In the genomic region with DNA sequence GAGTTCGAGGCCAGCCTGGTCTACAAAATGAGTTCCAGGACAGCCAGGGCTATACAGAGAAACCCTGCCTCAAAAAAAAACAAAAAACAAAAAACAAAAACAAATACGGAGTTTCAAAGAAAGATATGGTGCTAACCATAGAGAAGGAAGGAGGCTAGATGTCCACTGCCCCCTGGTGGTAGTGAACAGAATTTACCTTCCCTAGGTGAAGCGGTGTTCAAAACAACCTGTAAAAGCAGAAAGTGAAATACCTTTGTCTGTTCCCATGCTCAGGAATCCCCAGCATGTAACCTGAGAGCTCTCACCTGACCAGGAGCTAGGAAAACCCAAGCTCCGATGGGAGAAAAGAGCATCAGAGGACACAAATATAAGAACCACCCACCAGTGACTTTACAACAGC, we compare ENCODE assay signal across 7 mouse cellular contexts.
DNase-seq lines count a peak whose midpoint lies in the region; ATAC-seq and TF ChIP-seq lines count a peak whose summit lies in the region.

No protein-coding gene starts in this region.

- H3K9ac ChIP-seq in kidney, postnatal 0 days (ENCODE audit: low read depth, low read length) = no peak overlapping the region
- no peak overlapping the region for H3K9ac ChIP-seq in kidney, embryonic 15.5 days
- no peak overlapping the region for H3K9ac ChIP-seq in MEL (ENCODE audit: control insufficient read depth, low read depth, low read length, poor library complexity, severe bottlenecking)

- H3K36me3 ChIP-seq in kidney, postnatal 0 days (ENCODE audit: insufficient read depth, low read length) = no peaks in the 10 kb centered on the region
- H3K36me3 ChIP-seq in kidney, embryonic 15.5 days = no peaks in the 10 kb centered on the region
- no peaks in the 10 kb centered on the region for H3K36me3 ChIP-seq in MEL (ENCODE audit: control insufficient read depth in 1 of 2, insufficient read depth in 2 of 2, low read length in 2 of 2)

- TF ChIP-seq POLR2A in MEL (IDR thresholded peaks at IDR 0.05; ENCODE audit: control insufficient read depth in 1 of 2, insufficient read depth in 1 of 2, low read depth in 1 of 2, low read length in 2 of 2, poor library complexity in 1 of 2) = no peak

- H3K4me3 ChIP-seq in kidney, postnatal 0 days (replicated peaks; ENCODE audit: low read depth, low read length) = no peak overlapping the region
- no peak overlapping the region for H3K4me3 ChIP-seq in kidney, embryonic 15.5 days (replicated peaks)
- H3K4me3 ChIP-seq in MEL (ENCODE audit: control insufficient read depth in 1 of 2, insufficient read depth in 1 of 2, low read depth in 2 of 2, low read length in 2 of 2) = no peak overlapping the region

- TF ChIP-seq EP300 in MEL (IDR thresholded peaks at IDR 0.05; ENCODE audit: low read depth in 1 of 2, low read length in 2 of 2) = no peak

- H3K4me2 ChIP-seq in kidney, postnatal 0 days (ENCODE audit: low read length) = no peak overlapping the region
- no peak overlapping the region for H3K4me2 ChIP-seq in kidney, embryonic 15.5 days

- H3K79me2 ChIP-seq in MEL (ENCODE audit: control insufficient read depth, insufficient read depth, low read length, poor library complexity) = no peaks in the 10 kb centered on the region

- 69% methylated on average over 4 of the region's 4 CpGs for WGBS in kidney, postnatal 0 days
- WGBS in kidney, embryonic 15.5 days = 73% methylated on average over 4 of the region's 4 CpGs

- no peak overlapping the region for H3K27ac ChIP-seq in kidney, postnatal 0 days
- no peak overlapping the region for H3K27ac ChIP-seq in kidney, embryonic 15.5 days
- H3K27ac ChIP-seq in MEL (ENCODE audit: control insufficient read depth, low read depth, low read length) = no peak overlapping the region

- H3K27me3 ChIP-seq in kidney, postnatal 0 days (ENCODE audit: insufficient read depth, low read length) = no peaks in the 10 kb centered on the region
- H3K27me3 ChIP-seq in kidney, embryonic 15.5 days = no peaks in the 10 kb centered on the region
- H3K27me3 ChIP-seq in MEL (ENCODE audit: control insufficient read depth in 1 of 2, insufficient read depth in 2 of 2, low read length in 2 of 2) = no peaks in the 10 kb centered on the region

- TF ChIP-seq RAD21 in MEL (IDR thresholded peaks at IDR 0.05; ENCODE audit: low read depth, low read length) = peak; percentile 11; the same call in 1 of the 2 replicates

- DNase-seq in kidney, postnatal 0 days (ENCODE audit: low spot score) = peak; percentile 28
- DNase-seq in MEL (ENCODE audit: low read depth, low spot score) = peak; percentile 9
- DNase-seq in c-Kit-positive CD71-positive TER-119-positive erythroid progenitor cells, embryonic 14.5 days (ENCODE audit: low spot score) = peak; percentile 6
- no peak for DNase-seq in ovary, postnatal 10 days (ENCODE audit: low spot score)
- no peak for DNase-seq in urinary bladder, postnatal 36 days (ENCODE audit: low spot score in 2 of 2)

- peak; percentile 69 for TF ChIP-seq CTCF in kidney, postnatal 0 days (IDR thresholded peaks at IDR 0.05; ENCODE audit: low read depth)
- TF ChIP-seq CTCF in MEL (IDR thresholded peaks at IDR 0.05 in 2 of 3, conservative IDR thresholded peaks at IDR 0.05 in 1 of 3; ENCODE audit: control insufficient read depth in 1 of 3, insufficient read depth in 1 of 3, low read depth in 2 of 3, low read length in 3 of 3, poor library complexity in 1 of 3, severe bottlenecking in 1 of 3) = peak; percentile 5 to 54 (median 43); a peak in 4 of 6 replicates

- no peaks in the 10 kb centered on the region for H3K9me3 ChIP-seq in kidney, postnatal 0 days (replicated peaks; ENCODE audit: low read length)
- H3K9me3 ChIP-seq in kidney, embryonic 15.5 days (replicated peaks) = no peaks in the 10 kb centered on the region
- no peaks in the 10 kb centered on the region for H3K9me3 ChIP-seq in MEL (replicated peaks; ENCODE audit: insufficient read depth, low read length)

- 0 out of 2 replicates have a peak, but pooled peaks cover 4% of the 10 kb centered on the region for H3K4me1 ChIP-seq in kidney, postnatal 0 days (replicated peaks; ENCODE audit: insufficient read depth, low read length)
- H3K4me1 ChIP-seq in kidney, embryonic 15.5 days = peaks cover 5% of the 10 kb centered on the region; the same call in 1 of the 2 replicates
- no peaks in the 10 kb centered on the region for H3K4me1 ChIP-seq in MEL (ENCODE audit: control insufficient read depth in 1 of 2, insufficient read depth in 2 of 2, low read length in 2 of 2)

- ATAC-seq in kidney, postnatal 0 days (replicated peaks; ENCODE audit: low FRiP score, low read depth) = no peak
- ATAC-seq in kidney, embryonic 15.5 days (replicated peaks; ENCODE audit: low FRiP score) = no peak
- peak; percentile 69; the same call in 1 of the 2 replicates for ATAC-seq in megakaryocyte progenitor cell, adult 5-6 weeks (replicated peaks; ENCODE audit: poor library complexity)

TF ChIP-seq in MEL, 35 proteins besides CTCF, POLR2A, EP300 and RAD21:
- TF ChIP-seq GATA1 (IDR thresholded peaks at IDR 0.05; ENCODE audit: low read depth, low read length) = no peak
- TF ChIP-seq SMC3 (IDR thresholded peaks at IDR 0.05; ENCODE audit: low read depth, low read length) = peak; percentile 24; the same call in 1 of the 2 replicates

Comparison
In these comparisons a context has a peak if more than half of its experiments do, and no peak if none do; other contexts are left out.
1. DNase-seq: peak in kidney, postnatal 0 days (single experiment), MEL (single experiment) and c-Kit-positive CD71-positive TER-119-positive erythroid progenitor cells, embryonic 14.5 days (single experiment); none in ovary, postnatal 10 days (single experiment) and urinary bladder, postnatal 36 days (0 of 2).